Mouse (Mus musculus) brown adipose tissue, adult 24 weeks (tissue): ENCODE data around the gene Arhgap15. TPM values are rescaled to one million over a fixed set of nuclear protein-coding genes. Genes with fewer than 3 reads are reported as not detected.

Experiments used
- H3K27ac ChIP-seq: fragments of 200-500 bp; replicated peaks from 2 replicates; pipeline ENCODE4 v1.5.1; 2012; ENCODE audit warnings: low read depth, mild to moderate bottlenecking, low read length
- H3K4me1 ChIP-seq: fragments of 200-500 bp; 2 replicates; pipeline ENCODE4 v1.6.1; 2012; ENCODE audit warnings: low read length, mixed read lengths; ENCODE audit not compliant: control insufficient read depth, insufficient read depth, insufficient read length
- H3K4me3 ChIP-seq: fragments of 200-500 bp; 2 replicates; pipeline ENCODE4 v1.5.1; 2012; ENCODE audit warnings: low read depth, mild to moderate bottlenecking, low read length, moderate library complexity; ENCODE audit not compliant: insufficient read depth
- polyA plus RNA-seq: library from polyadenylated mRNA; stranded (reverse); fragments of >200 nt; gene quantifications from 2 replicates; pipeline ENCODE4 v1.2.4, GENCODE M21; 2012; ENCODE audit not compliant: missing spikeins, insufficient read depth, insufficient read length

Arhgap15 gene
- polyA plus RNA-seq, 1 experiment = 0.75 TPM

DNA sequence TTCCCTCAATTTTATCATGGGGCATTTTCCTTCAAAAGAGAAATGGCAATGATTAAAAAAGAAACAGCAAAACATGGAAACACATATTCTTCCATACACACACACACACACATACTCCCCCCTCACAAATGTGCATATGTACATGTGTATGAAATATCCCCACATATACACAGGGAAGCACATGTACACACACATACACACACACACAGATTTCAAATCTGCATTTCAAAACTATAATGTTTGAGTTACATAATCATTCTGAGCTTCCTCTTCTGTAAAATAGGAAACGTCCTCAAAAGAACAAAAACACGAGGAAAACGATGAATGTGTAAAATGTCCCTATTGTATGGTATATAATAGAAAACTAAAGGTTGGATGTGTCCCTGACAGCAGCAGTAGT is 13.1 kb downstream of the Arhgap15 start:
- Histone ChIP-seq H3K27ac (no peak overlapping the region), H3K4me1 (no peaks in the 10 kb centered on the region), H3K4me3 (no peak overlapping the region)

DNA sequence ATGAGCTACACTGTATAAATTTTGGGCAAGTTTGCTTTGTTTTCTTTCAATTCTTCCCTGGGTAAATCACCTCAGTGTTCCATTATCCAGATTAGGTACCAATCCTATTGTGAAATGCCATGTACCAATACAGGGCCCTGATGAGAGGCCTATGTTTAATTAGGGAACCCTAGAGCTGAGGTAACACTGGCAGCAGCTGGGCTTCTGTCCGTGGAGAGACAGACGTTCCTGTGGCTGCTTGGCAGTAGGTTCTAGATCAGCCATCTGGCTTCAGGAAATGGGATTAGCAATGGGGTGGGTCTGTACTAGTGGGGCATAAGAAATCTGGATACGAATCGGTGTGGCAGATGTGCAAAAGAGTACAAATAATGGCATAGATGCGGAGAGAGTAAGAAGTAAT is 14.7 kb downstream of the Arhgap15 start:
- H3K4me1 ChIP-seq = no peaks in the 10 kb centered on the region
- H3K27ac ChIP-seq = no peak overlapping the region
- H3K4me3 ChIP-seq = no peak overlapping the region

DNA sequence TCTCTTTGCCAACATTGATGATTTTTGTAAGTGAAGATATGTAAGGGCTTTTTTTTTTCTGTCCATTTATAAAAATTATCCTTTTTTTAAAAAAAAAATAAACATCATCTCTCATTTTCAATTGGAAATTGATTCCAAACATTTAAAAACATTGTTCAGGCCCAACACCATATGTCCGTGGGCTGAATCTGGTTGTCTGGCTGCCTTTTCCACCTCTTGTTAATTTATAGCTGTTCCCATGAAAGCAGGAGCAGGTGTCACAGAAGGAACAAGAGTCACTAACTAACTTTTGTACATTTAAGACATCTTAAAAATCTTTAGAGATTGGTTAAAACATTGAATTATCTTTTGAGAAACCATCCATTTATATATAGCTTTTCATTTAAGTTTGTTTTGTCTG is 15.8 kb downstream of the Arhgap15 start:
- Histone ChIP-seq H3K27ac (no peak overlapping the region), H3K4me1 (no peaks in the 10 kb centered on the region), H3K4me3 (no peak overlapping the region)

DNA sequence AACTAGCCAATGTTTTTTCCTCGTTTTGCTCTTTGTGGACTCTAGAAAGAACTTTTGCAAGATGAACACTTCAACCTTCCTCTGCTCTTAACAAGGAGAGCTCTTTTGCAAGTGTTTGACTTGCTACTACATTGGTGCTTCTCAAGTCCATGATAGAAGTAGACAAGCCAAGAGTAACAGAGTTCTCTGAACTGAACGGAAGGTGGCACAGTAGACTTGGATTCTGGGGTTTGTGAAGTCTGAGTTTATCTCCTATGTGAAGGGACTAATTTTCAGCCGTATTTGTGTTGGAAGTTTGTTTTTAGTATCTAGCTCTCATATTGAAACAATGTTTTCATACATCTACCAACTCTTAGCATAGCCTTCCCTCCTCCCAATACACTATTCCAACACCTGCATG is 17.6 kb downstream of the Arhgap15 start:
- Histone ChIP-seq H3K4me1 (no peaks in the 10 kb centered on the region), H3K27ac (no peak overlapping the region), H3K4me3 (no peak overlapping the region)

DNA sequence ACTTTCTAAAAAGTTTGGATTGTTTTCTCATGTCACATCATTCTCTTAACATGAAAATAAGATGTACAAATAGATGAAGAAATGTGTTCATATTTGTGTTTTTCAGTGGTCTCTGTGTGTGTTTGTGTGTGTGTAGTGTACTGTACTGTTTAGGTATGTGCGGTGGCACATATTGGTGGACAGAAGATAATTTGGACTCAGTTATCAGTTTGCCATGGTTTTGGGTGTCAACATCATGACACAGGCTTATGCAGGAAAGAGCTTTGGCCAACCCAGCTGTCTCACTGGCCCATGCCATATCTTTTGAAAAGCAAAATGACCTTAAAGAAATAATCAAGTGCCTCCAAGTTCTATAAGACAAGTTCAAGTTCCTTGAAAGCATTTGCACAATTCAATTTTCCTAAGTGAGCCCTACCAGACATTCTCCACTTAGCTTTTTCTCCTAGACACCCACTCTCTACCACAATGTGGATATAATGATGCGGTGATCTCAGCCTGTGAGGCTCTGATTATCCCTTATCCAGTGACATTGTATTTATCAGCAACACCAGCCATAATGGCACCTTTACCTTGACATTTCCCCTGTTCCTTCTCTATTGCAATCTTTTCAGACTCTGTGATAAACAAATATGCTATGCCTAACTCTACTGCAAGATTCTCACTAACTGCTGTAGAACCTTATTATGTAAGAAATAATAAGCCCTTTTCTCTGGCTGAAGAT is 21.4 kb downstream of the Arhgap15 start:
- Histone ChIP-seq H3K4me3 (no peak overlapping the region), H3K4me1 (no peaks in the 10 kb centered on the region), H3K27ac (no peak overlapping the region)

DNA sequence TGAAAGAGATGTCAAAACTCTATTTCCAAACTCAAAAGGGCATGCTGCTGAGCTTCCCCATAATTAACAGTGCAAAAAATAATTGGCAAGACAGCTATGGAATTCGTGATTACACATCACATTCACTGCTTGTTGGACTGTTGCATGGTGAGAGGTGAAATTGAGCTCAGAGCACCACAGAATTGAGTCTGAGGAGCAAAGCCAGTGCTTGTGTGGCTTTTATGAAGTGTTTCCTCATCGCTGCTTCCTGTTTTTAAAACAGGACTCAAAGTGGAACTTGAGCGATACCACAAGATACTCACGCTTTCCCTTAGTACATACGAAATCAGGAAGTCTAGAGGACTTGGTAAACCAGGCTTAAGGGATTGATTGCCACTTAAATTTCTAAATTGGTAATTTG is 24.0 kb downstream of the Arhgap15 start:
- no peak overlapping the region for H3K4me3 ChIP-seq
- H3K4me1 ChIP-seq = no peaks in the 10 kb centered on the region
- H3K27ac ChIP-seq = 0 out of 2 replicates have a peak overlapping the region, but pooled peaks have one; percentile 6

DNA sequence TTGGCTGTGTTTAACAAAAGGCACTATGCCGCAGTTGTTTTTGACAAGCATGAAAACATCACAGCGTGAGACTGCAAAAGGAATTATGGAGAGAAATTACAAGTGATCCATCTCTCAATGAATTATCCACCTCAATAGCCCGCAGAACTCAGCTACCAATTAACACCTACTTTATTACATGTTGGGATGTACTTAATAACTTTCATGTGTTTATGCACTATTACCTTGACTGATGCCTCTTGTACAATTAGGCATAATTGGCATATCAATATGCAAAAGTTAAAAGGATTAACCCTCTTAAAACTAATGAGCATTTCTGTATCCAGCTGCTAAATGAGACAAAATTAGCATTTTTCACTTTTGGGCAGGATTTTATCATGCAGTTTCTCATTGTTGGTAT is 33.5 kb downstream of the Arhgap15 start:
- H3K4me1 ChIP-seq = no peaks in the 10 kb centered on the region
- no peak overlapping the region for H3K27ac ChIP-seq
- H3K4me3 ChIP-seq = no peak overlapping the region

DNA sequence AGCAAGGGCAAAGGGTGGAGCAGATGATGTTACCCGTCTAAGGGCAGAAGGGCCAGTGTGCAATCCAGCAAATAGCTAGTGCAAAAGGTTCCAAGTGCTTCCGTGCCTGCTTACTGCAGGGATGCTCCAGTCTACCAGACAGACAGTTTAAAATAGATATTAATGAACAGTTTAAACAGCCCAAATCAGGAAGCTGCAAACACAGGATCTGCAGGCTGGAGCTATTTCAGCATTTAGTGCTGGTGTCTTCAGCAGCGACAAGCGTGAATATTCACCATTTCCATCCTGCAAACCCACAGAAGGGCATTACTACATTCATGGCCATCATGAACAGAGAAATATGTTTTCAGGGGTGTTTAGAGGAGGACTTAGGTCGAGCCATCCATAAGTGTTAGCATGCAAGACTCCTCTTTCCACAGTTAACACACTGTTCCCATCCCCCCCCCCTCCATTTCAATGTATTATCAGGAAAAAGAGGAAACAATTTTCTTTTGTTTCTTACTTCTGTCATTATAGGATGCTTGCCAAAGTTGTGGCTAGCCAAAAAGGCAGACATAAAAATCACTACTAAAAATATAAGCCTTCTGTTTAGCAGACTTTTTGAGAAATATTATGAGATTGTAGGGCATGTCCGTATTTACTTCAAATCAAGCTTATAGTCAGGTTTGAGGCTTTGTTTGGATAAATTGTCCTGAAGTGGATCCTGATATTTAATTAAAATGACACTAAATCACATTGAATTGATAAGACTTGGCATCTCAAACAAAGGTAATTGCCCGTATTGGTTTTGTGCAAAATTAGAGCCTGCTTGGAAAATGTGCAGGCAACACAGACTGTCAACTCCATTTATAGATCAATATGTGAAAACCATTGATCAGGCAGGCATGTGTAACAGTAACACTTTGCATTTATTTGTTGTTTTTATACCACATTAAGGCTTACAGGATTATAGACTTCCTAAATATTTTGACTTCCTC is 35.4 kb downstream of the Arhgap15 start:
- Histone ChIP-seq H3K27ac (no peak overlapping the region), H3K4me3 (no peak overlapping the region), H3K4me1 (no peaks in the 10 kb centered on the region)

DNA sequence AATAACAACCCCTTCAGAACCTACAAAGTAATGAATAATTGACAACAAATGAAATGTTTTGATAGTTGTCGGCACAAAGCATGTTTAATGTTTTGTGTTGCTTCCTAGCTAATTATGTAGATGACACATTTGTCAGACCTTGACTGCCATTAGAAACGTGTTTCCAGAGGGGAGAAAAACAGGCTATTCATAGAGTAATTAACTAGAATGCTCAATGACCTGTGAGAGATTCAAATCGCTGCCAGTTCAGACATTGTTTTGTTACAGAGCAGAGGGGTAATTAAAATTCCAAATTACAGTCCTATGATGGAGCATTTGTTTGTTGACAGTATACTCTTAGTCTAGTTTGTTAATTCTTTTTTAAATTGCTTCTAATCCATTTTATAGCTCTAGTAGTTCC is 37.5 kb downstream of the Arhgap15 start:
- Histone ChIP-seq H3K27ac (no peak overlapping the region), H3K4me1 (no peaks in the 10 kb centered on the region), H3K4me3 (no peak overlapping the region)

DNA sequence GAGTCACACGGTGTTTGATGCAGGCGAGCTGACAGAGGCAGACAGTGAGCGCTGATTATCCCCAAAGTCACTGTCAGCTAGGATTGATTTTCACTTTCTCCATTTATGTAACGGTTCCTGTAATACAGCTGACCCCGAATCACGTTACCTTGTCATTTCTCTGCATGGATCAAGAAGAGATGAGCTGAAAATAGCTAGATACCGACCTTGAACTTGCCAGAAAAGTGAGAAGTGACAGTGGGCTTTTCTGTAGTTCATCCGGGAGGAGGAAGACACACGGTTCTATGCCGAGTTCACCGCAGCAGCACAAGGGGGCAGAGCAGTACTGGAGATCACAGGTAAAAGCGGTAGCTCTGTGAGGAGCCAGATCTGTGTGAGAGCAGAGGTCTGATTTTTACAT is 38.5 kb downstream of the Arhgap15 start:
- Histone ChIP-seq H3K27ac (no peak overlapping the region), H3K4me1 (no peaks in the 10 kb centered on the region), H3K4me3 (no peak overlapping the region)

DNA sequence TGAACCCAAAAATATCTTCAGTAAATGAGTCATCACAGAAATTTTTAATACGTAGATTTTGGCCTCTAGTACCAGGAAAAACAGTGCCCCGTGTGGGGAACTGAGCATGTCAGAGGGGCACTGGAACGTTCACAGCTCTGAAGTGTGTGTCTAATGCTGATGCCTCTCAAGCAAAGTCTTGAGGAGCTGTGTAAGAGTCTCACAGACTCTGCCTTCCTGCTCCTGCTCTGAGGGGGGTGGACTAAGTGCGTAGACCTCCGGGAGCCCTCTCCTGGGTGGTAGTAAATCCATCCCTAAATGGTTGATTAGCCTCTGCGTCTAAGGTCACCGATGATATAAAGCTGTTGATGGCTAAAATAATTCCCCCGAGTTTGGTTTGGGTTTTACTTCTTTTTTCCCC is 39.9 kb downstream of the Arhgap15 start:
- Histone ChIP-seq H3K27ac (no peak overlapping the region), H3K4me1 (no peaks in the 10 kb centered on the region), H3K4me3 (no peak overlapping the region)

DNA sequence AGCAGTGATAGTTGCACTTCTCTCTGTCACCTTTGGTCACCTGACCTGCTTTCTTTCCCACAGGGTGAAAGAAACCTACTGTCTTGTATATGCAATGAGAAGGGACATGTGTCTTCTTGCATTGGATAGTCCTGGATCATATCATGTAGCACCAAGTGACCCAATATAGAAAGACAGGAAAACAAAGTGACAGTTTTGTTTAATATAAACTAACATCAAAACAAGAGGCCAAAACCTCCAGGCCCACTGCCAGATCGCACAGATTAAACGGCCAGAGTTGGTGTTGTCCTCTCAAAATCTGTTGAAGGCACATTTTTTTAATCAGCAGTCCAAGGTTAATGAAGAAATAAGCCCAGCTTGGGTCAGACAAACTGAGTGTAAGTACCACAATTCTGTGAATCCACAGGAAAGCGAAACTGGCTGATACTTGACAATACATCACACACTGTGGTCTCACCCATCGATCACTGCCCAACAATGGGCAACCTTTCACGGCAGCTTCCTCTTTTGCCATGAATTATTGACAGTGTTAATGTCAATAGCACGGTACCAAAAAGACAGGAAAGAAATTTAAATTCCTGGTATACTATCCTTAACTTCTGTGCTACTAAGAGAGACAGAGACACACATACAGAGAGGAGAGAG is 41.5 kb downstream of the Arhgap15 start:
- H3K4me3 ChIP-seq = no peak overlapping the region
- no peak overlapping the region for H3K27ac ChIP-seq
- H3K4me1 ChIP-seq = no peaks in the 10 kb centered on the region

DNA sequence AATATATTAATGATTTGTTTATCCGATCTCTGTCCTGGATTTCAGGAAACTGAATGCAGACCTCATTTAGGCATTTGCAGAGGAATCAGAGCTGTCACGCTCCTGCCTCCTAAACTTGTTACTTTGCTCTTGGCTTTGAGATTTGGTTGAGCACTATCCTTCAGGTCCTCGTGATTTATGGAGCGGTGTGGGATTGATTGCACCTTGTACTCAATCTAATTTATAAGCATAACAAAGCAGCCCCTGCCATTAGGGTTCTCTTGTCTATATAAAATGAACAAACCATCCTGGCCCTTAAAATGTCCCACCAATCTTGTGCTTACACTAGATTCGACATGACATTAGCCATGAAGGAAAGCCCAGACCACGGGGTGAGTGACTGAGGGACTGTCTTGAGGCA is 43.0 kb downstream of the Arhgap15 start:
- no peak overlapping the region for H3K4me3 ChIP-seq
- no peak overlapping the region for H3K27ac ChIP-seq
- H3K4me1 ChIP-seq = no peaks in the 10 kb centered on the region

DNA sequence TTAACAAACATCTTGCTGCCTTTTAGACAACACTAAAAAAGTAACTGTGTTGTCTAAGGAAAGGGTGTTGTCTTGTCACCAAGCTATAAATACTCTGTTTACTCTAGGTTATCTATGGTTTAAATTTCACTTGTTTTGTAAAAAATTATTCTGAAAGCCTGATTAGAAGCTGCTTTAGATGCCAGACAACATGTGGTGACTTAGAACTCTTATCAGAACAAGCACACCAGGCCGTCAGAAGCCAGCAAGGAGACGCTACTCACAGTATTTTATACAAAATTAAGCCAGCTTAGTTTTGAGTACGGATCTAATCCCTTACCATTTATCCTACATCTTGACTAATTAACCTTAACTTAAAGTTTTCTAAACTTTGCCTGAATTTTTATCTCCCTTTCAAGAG is 44.5 kb downstream of the Arhgap15 start:
- no peaks in the 10 kb centered on the region for H3K4me1 ChIP-seq
- H3K4me3 ChIP-seq = no peak overlapping the region
- H3K27ac ChIP-seq = no peak overlapping the region

DNA sequence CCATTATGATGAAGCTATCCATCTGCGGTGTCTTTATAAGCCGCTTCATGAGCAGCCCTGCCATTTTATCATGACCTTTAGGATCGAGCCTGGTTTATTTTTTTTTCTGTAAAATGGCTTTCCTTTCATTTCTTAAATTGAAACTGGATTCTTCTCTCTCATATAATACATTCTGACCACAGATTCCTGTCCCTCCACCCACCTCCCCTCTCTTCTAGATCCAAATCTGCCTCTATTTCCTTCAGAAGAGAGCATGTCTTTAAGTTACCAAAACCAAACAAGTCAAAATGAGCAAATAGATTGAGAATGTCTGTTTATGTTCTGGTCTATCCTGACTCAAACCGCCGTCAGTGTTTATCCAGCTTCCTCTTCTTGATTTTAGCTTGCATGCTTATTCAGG is 46.1 kb downstream of the Arhgap15 start:
- Histone ChIP-seq H3K4me1 (no peaks in the 10 kb centered on the region), H3K4me3 (no peak overlapping the region), H3K27ac (no peak overlapping the region)
